Mouse (Mus musculus): Measurements from ENCODE around the gene Atxn7l1.

DNA sequence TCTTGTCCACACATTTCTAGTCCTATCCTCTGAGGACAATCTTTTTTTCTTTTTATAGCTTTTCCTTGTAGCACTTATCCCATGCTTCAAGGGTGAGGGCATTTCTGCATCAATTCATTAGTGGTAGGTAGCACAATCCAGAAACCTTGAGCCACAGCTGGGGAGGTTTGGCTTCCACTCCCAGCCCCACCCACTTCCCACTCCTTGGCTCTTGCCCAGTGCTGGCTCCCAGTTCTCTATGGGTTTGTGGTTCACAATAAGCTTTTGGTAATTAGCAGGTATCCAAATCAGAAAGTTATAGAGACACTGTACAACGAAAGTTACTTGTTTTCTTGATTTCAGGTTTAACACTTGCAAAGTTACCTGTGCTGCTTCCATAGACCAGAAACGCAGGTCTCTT lies 38.8 kb downstream of the Atxn7l1 start:
- TF ChIP-seq CTCF (IDR thresholded peaks at IDR 0.05; ENCODE audit: control insufficient read depth, insufficient read depth, insufficient replicate concordance, low read depth, low read length) (no peak), POLR2A (IDR thresholded peaks at IDR 0.05; ENCODE audit: control insufficient read depth, low read depth, low read length) (no peak)
